Mouse (Mus musculus): ENCODE data around the gene Slc10a7. TPM values are rescaled to one million over a fixed set of nuclear protein-coding genes. Genes with fewer than 3 reads are reported as not detected.
A peak's percentile ranks its signal among the peaks of the same experiment; 100 is the strongest.

Gene Slc10a7
- polyA plus RNA-seq, 1 experiment from 2014 or later = 20.5 TPM

GRCm38 (mm10) chr8:78584863-78585262, 75.7 kb downstream of the Slc10a7 start:
- Histone ChIP-seq H3K4me2 (no peak overlapping the region), H3K27ac (no peak overlapping the region), H3K4me1 (peaks cover 9% of the 10 kb centered on the region; the same call in 1 of the 2 replicates), H3K36me3 (0 out of 2 replicates have a peak, but pooled peaks cover under 1% of the 10 kb centered on the region), H3K9me3 (no peaks in the 10 kb centered on the region), H3K27me3 (no peaks in the 10 kb centered on the region), H3K9ac (no peak overlapping the region), H3K4me3 (no peak overlapping the region)
- ATAC-seq (ENCODE audit: insufficient number of reproducible peaks, low FRiP score, low TSS enrichment, low read depth) = no peak
- 25% methylated on average over 3 of the region's 3 CpGs for WGBS

- no peaks in the 10 kb centered on the region for H3K27me3 ChIP-seq
- no peaks in the 10 kb centered on the region; the same call in 1 of the 2 replicates for H3K36me3 ChIP-seq
- H3K4me2 ChIP-seq = no peak overlapping the region
- H3K9me3 ChIP-seq = no peaks in the 10 kb centered on the region
- H3K9ac ChIP-seq = no peak overlapping the region
- no peak overlapping the region for H3K4me3 ChIP-seq
- 40% methylated on average over 6 of the region's 6 CpGs for WGBS
- ATAC-seq (ENCODE audit: insufficient number of reproducible peaks, low FRiP score, low TSS enrichment, low read depth) = no peak
- H3K27ac ChIP-seq = no peak overlapping the region
- peaks cover 9% of the 10 kb centered on the region; the same call in 1 of the 2 replicates for H3K4me1 ChIP-seq
Observed at GRCm38 (mm10) chr8:78595481-78595908, 86.3 kb downstream of the Slc10a7 start.

GRCm38 (mm10) chr8:78598237-78598636, 89.1 kb downstream of the Slc10a7 start:
- peak; percentile 61; the same call in 1 of the 2 replicates for ATAC-seq (ENCODE audit: insufficient number of reproducible peaks, low FRiP score, low TSS enrichment, low read depth)
- H3K9ac ChIP-seq = no peak overlapping the region
- no peaks in the 10 kb centered on the region for H3K9me3 ChIP-seq
- H3K27ac ChIP-seq = no peak overlapping the region
- no peak overlapping the region for H3K4me2 ChIP-seq
- WGBS = 17% methylated on average over 3 of the region's 3 CpGs
- peaks cover 9% of the 10 kb centered on the region; the same call in 1 of the 2 replicates for H3K4me1 ChIP-seq
- H3K36me3 ChIP-seq = peaks cover 3% of the 10 kb centered on the region; the same call in 1 of the 2 replicates
- no peaks in the 10 kb centered on the region for H3K27me3 ChIP-seq
- H3K4me3 ChIP-seq = no peak overlapping the region

- H3K27ac ChIP-seq = no peak overlapping the region
- no peak overlapping the region for H3K4me3 ChIP-seq
- H3K36me3 ChIP-seq = peaks cover 14% of the 10 kb centered on the region; the same call in 1 of the 2 replicates
- no peak for ATAC-seq (ENCODE audit: insufficient number of reproducible peaks, low FRiP score, low TSS enrichment, low read depth)
- H3K9ac ChIP-seq = no peak overlapping the region
- no peak overlapping the region for H3K4me2 ChIP-seq
- H3K9me3 ChIP-seq = no peaks in the 10 kb centered on the region
- 91% methylated on average over 5 of the region's 5 CpGs for WGBS
- peaks cover 4% of the 10 kb centered on the region; the same call in 1 of the 2 replicates for H3K4me1 ChIP-seq
- H3K27me3 ChIP-seq = no peaks in the 10 kb centered on the region
Observed at GRCm38 (mm10) chr8:78603084-78603483, 93.9 kb downstream of the Slc10a7 start.

GRCm38 (mm10) chr8:78604426-78604825, 95.3 kb downstream of the Slc10a7 start:
- no peak for ATAC-seq (ENCODE audit: insufficient number of reproducible peaks, low FRiP score, low TSS enrichment, low read depth)

GRCm38 (mm10) chr8:78609301-78609700, 100.2 kb downstream of the Slc10a7 start:
- H3K4me2 ChIP-seq = no peak overlapping the region
- no peaks in the 10 kb centered on the region for H3K27me3 ChIP-seq
- H3K9ac ChIP-seq = no peak overlapping the region
- 79% methylated on average over 10 of the region's 10 CpGs for WGBS
- H3K4me1 ChIP-seq = no peaks in the 10 kb centered on the region
- no peaks in the 10 kb centered on the region for H3K9me3 ChIP-seq
- H3K4me3 ChIP-seq = no peak overlapping the region
- no peak for ATAC-seq (ENCODE audit: insufficient number of reproducible peaks, low FRiP score, low TSS enrichment, low read depth)
- peaks cover 9% of the 10 kb centered on the region; the same call in 1 of the 2 replicates for H3K36me3 ChIP-seq
- H3K27ac ChIP-seq = no peak overlapping the region

More at GRCm38 (mm10) chr8:78604426-78604825, 95.3 kb downstream of the Slc10a7 start:
- Histone ChIP-seq H3K27me3 (no peaks in the 10 kb centered on the region), H3K4me1 (no peaks in the 10 kb centered on the region), H3K9me3 (no peaks in the 10 kb centered on the region), H3K36me3 (peaks cover 14% of the 10 kb centered on the region; the same call in 1 of the 2 replicates), H3K4me3 (no peak overlapping the region), H3K4me2 (no peak overlapping the region), H3K9ac (no peak overlapping the region), H3K27ac (no peak overlapping the region)
- 91% methylated on average over 9 of the region's 9 CpGs for WGBS

- H3K9me3 ChIP-seq = no peaks in the 10 kb centered on the region
- no peak overlapping the region for H3K9ac ChIP-seq
- no peaks in the 10 kb centered on the region for H3K27me3 ChIP-seq
- H3K36me3 ChIP-seq = peaks cover 4% of the 10 kb centered on the region; the same call in 1 of the 2 replicates
- H3K4me2 ChIP-seq = no peak overlapping the region
- H3K27ac ChIP-seq = no peak overlapping the region
- H3K4me3 ChIP-seq = no peak overlapping the region
- 84% methylated on average over 6 of the region's 6 CpGs for WGBS
- H3K4me1 ChIP-seq = no peaks in the 10 kb centered on the region
- no peak for ATAC-seq (ENCODE audit: insufficient number of reproducible peaks, low FRiP score, low TSS enrichment, low read depth)
Observed at GRCm38 (mm10) chr8:78611019-78611418, 101.9 kb downstream of the Slc10a7 start.

GRCm38 (mm10) chr8:78622362-78622761, 113.2 kb downstream of the Slc10a7 start:
- H3K4me3 ChIP-seq = no peak overlapping the region
- H3K27ac ChIP-seq = no peak overlapping the region
- no peaks in the 10 kb centered on the region for H3K27me3 ChIP-seq
- no peak for ATAC-seq (ENCODE audit: insufficient number of reproducible peaks, low FRiP score, low TSS enrichment, low read depth)
- H3K9ac ChIP-seq = no peak overlapping the region
- H3K4me2 ChIP-seq = no peak overlapping the region
- WGBS = 65% methylated on average over 4 of the region's 4 CpGs
- no peaks in the 10 kb centered on the region for H3K9me3 ChIP-seq
- 0 out of 2 replicates have a peak, but pooled peaks cover 7% of the 10 kb centered on the region for H3K4me1 ChIP-seq
- H3K36me3 ChIP-seq = no peaks in the 10 kb centered on the region

- no peak for ATAC-seq (ENCODE audit: insufficient number of reproducible peaks, low FRiP score, low TSS enrichment, low read depth)
- 70% methylated on average over 5 of the region's 5 CpGs for WGBS
Observed at GRCm38 (mm10) chr8:78623972-78624371, 114.8 kb downstream of the Slc10a7 start.

GRCm38 (mm10) chr8:78624738-78625442, 115.7 kb downstream of the Slc10a7 start:
- no peak overlapping the region for H3K27ac ChIP-seq

More at GRCm38 (mm10) chr8:78623972-78624371, 114.8 kb downstream of the Slc10a7 start:
- H3K4me1 ChIP-seq = 0 out of 2 replicates have a peak, but pooled peaks cover 7% of the 10 kb centered on the region
- H3K9me3 ChIP-seq = no peaks in the 10 kb centered on the region
- H3K27ac ChIP-seq = no peak overlapping the region
- no peak overlapping the region for H3K9ac ChIP-seq
- H3K4me3 ChIP-seq = no peak overlapping the region
- no peaks in the 10 kb centered on the region for H3K36me3 ChIP-seq
- no peaks in the 10 kb centered on the region for H3K27me3 ChIP-seq
- H3K4me2 ChIP-seq = no peak overlapping the region

GRCm38 (mm10) chr8:78626632-78627031, 117.5 kb downstream of the Slc10a7 start:
- no peak for ATAC-seq (ENCODE audit: insufficient number of reproducible peaks, low FRiP score, low TSS enrichment, low read depth)
- Histone ChIP-seq H3K27me3 (no peaks in the 10 kb centered on the region), H3K4me3 (no peak overlapping the region), H3K9me3 (no peaks in the 10 kb centered on the region), H3K9ac (no peak overlapping the region), H3K4me2 (no peak overlapping the region), H3K27ac (no peak overlapping the region), H3K36me3 (no peaks in the 10 kb centered on the region), H3K4me1 (0 out of 2 replicates have a peak, but pooled peaks cover 7% of the 10 kb centered on the region)
- 68% methylated on average over 5 of the region's 5 CpGs for WGBS

More at GRCm38 (mm10) chr8:78624738-78625442, 115.7 kb downstream of the Slc10a7 start:
- Histone ChIP-seq H3K9ac (no peak overlapping the region), H3K27me3 (no peaks in the 10 kb centered on the region), H3K36me3 (no peaks in the 10 kb centered on the region), H3K4me1 (0 out of 2 replicates have a peak, but pooled peaks cover 7% of the 10 kb centered on the region), H3K4me2 (no peak overlapping the region), H3K9me3 (no peaks in the 10 kb centered on the region), H3K4me3 (no peak overlapping the region)
- WGBS = 30% methylated on average over 12 of the region's 12 CpGs
- no peak for ATAC-seq (ENCODE audit: insufficient number of reproducible peaks, low FRiP score, low TSS enrichment, low read depth)

- Histone ChIP-seq H3K27ac (no peak overlapping the region), H3K9me3 (no peaks in the 10 kb centered on the region), H3K4me2 (no peak overlapping the region), H3K36me3 (no peaks in the 10 kb centered on the region), H3K27me3 (no peaks in the 10 kb centered on the region), H3K9ac (no peak overlapping the region), H3K4me1 (0 out of 2 replicates have a peak, but pooled peaks cover 7% of the 10 kb centered on the region), H3K4me3 (no peak overlapping the region)
- WGBS = 72% methylated on average over 9 of the region's 9 CpGs
- no peak for ATAC-seq (ENCODE audit: insufficient number of reproducible peaks, low FRiP score, low TSS enrichment, low read depth)
Observed at GRCm38 (mm10) chr8:78627793-78628192, 118.6 kb downstream of the Slc10a7 start.

All from limb, embryonic 15.5 days (tissue).